Mouse (Mus musculus) right cerebral cortex, postnatal 4 days (tissue): ENCODE data around the gene Olfr592.
"Not testable (repeated sequence)": the region's sequence is repeated elsewhere in the genome, so short reads cannot be mapped to it uniquely, and the experiment has no call there.

Source experiments
- DNase-seq: peaks from one replicate; pipeline ENCODE4 v3.0.0-alpha.2; 2022

Gene Olfr592

DNA sequence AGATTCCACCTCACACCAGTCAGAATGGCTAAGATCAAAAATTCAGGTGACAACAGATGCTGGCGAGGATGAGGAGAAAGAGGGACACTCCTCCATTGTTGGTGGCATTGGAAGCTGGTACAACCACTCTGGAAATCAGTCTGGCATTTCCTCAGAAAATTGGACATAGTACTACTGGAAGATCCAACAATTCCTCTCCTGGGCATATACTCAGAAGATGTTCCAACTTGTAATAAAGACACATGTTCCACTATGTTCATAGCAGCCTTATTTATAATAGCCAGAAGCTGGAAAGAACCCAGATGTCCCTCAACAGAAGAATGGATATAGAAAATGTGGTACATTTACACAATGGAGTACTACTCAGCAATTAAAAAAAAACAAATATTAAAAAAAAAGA, at the start of gene Olfr592:
TSS of gene Olfr592 (plus strand) at position 301 of the 400 bp plus-strand sequence.
- DNase-seq: not testable (repeated sequence)

DNA sequence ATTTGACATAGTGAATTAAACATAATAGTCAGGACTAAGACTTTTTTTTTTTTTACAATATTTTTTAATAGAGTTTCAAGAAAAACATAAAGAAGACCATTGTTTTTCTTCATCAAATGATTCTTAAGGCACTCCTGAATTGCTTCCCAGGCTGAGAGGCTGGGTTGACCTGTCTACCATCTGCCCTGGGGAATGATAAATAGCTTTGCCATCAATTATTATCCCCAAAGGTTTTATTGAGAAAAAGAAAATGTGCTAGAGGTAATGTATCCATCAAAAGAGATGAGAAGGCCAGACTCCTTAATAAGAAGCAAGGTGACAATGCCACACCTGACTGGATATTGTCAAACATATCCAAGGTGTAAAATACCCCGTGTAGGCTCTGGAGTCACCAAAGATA, 44.0 kb upstream of the Olfr592 start, which contains the start of gene Olfr588-ps1:
TSS of gene Olfr588-ps1 (plus strand) at position 301 of the 400 bp plus-strand sequence.
- no peak for DNase-seq

- no peak for DNase-seq
Measured at GRCm38 (mm10) chr7:103156256-103156655, 28.3 kb upstream of the Olfr592 start, which contains the start of gene Olfr589. Gene Olfr589, minus strand, starts transcription at chr7:103156356.

DNA sequence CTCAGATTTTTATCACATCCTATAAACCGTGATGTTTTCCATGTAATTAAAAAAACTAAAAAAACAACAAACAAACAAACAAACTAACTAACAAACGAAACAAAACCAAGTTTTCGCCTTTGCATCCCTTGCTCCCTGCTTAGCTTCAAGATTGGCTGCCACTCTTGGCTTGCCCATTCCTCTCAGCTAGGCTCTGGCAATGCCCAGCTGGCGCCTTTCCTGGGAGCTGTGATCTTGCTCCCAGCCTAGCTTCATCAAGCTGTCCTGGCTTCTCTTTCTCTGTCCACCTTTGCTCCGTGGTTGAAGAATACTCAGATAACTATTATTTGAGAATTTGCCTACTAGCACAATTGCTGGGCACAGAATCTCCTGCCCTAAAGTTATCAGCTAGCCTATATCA, 14.9 kb upstream of the Olfr592 start:
- DNase-seq: no peak

GRCm38 (mm10) chr7:103178240-103178639, 6.4 kb upstream of the Olfr592 start, which contains the start of gene Olfr591:
Gene Olfr591, minus strand, starts transcription at chr7:103178340.
- DNase-seq: no peak

DNA sequence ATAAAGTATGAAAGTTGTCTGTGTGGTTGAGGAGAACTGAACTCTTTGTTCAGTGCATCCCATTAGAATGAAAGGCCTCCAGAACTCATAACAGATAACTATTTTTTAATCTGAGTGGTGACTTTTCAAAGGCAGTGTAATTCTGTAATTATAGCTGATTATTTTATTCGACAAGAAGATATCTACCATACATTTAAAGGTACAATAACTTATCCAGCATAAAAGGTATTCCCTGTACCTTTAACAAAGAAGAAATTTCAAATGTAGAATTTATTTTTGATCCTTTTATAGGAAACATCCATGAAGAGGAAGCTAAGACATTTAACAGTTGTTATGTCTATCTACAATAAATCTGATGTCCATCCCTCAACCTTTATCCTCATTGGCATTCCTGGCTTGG, 27.0 kb downstream of the Olfr592 start, which contains the start of gene Olfr593:
TSS of gene Olfr593 (plus strand) at position 301 of the 400 bp plus-strand sequence.
- no peak for DNase-seq

DNA sequence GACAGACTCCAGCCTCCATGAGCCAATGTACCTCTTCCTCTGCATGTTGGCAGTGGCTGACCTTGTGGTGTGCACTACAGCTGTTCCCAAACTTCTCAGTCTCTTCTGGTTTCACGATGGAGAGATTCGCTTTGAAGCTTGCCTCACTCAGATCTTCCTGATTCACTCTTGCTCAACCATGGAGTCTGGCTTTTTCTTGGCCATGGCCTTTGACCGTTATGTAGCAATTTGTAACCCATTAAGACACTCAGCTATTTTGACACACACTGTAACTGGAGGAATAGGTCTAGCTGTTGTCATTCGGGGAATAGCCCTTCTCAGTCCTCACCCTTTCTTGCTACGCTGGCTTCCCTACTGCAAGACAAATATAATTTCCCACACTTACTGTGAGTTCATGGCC, 27.4 kb downstream of the Olfr592 start:
- not testable (repeated sequence) for DNase-seq

GRCm38 (mm10) chr7:103216696-103217095, 32.1 kb downstream of the Olfr592 start, which contains the start of gene Olfr594:
Gene Olfr594, plus strand, starts transcription at chr7:103216996.
- DNase-seq: no peak
